Mouse (Mus musculus) limb, embryonic 10.5 days (tissue): ENCODE measurements around the gene Ndufs1. TPM values are rescaled to one million over a fixed set of nuclear protein-coding genes. Genes with fewer than 3 reads are reported as not detected.

ENCODE experiments used
- DNase-seq: peaks from one replicate; pipeline ENCODE4 v3.0.0-alpha.2; 2017; ENCODE audit warnings: low spot score
- H3K27ac ChIP-seq: fragments of 300-500 bp; sonication (generic); 2 replicates; pipeline ENCODE4 v1.5.1; 2016; ENCODE audit warnings: mild to moderate bottlenecking
- H3K27me3 ChIP-seq: fragments of 300-500 bp; sonication (generic); 2 replicates; pipeline ENCODE4 v1.6.1; 2016; ENCODE audit warnings: low read depth, mild to moderate bottlenecking; ENCODE audit not compliant: poor library complexity, severe bottlenecking
- H3K36me3 ChIP-seq: fragments of 300-500 bp; sonication (generic); 2 replicates; pipeline ENCODE4 v1.6.1; 2016; ENCODE audit warnings: mild to moderate bottlenecking, moderate library complexity
- H3K4me1 ChIP-seq: fragments of 300-500 bp; sonication (generic); 2 replicates; pipeline ENCODE4 v1.6.1; 2016
- H3K4me3 ChIP-seq: fragments of 300-500 bp; sonication (generic); 2 replicates; pipeline ENCODE4 v1.5.1; 2016; ENCODE audit warnings: mild to moderate bottlenecking, moderate library complexity
- H3K9me3 ChIP-seq: fragments of 300-500 bp; sonication (generic); replicated peaks from 2 replicates; pipeline ENCODE4 v1.6.1; 2016; ENCODE audit warnings: mild to moderate bottlenecking
- WGBS: fragments of 180-500 bp; shearing (Covaris S2); methylation state at CpG from one replicate; pipeline ENCODE4 v1.1.7; 2016; 5-methylcytosine and 5-hydroxymethylcytosine counted together
- polyA plus RNA-seq: library from polyadenylated mRNA; unstranded; fragments of >200 nt; fragmentation: Nextera tagmentation; extraction: Ambion mirVana; gene quantifications from 2 replicates; pipeline ENCODE4 v1.2.1, GENCODE M21; 2016

Gene Ndufs1
- polyA plus RNA-seq, 1 experiment from 2014 or later, result 163 TPM

GRCm38 (mm10) chr1:63129857-63130690 lies 46.6 kb downstream of the Ndufs1 start:
- Histone ChIP-seq H3K27me3 (no peaks in the 10 kb centered on the region), H3K4me1 (peaks cover 6% of the 10 kb centered on the region), H3K27ac (peak overlapping the region; percentile 83), H3K36me3 (peaks cover 16% of the 10 kb centered on the region), H3K9me3 (no peaks in the 10 kb centered on the region), H3K4me3 (peak overlapping the region; percentile 45)
- peak; percentile 51 for DNase-seq
- 27% methylated on average over 18 of the region's 18 CpGs for WGBS

GRCm38 (mm10) chr1:63129273-63129672 lies 47.4 kb downstream of the Ndufs1 start:
- no peak overlapping the region for H3K27ac ChIP-seq

GRCm38 (mm10) chr1:63126206-63126605 lies 50.4 kb downstream of the Ndufs1 start:
- Histone ChIP-seq H3K9me3 (no peaks in the 10 kb centered on the region), H3K4me1 (peaks cover 6% of the 10 kb centered on the region), H3K36me3 (peaks cover 47% of the 10 kb centered on the region), H3K4me3 (no peak overlapping the region), H3K27ac (no peak overlapping the region), H3K27me3 (no peaks in the 10 kb centered on the region)
- no peak for DNase-seq
- WGBS, result 92% methylated on average over 3 of the region's 3 CpGs

More at GRCm38 (mm10) chr1:63129273-63129672, 47.4 kb downstream of the Ndufs1 start:
- Histone ChIP-seq H3K36me3 (peaks cover 22% of the 10 kb centered on the region), H3K27me3 (no peaks in the 10 kb centered on the region), H3K9me3 (no peaks in the 10 kb centered on the region), H3K4me1 (peaks cover 6% of the 10 kb centered on the region), H3K4me3 (peak overlapping the region; percentile 45; the same call in 1 of the 2 replicates)
- WGBS, result 79% methylated on average over 3 of the region's 3 CpGs
- DNase-seq, result no peak

- Histone ChIP-seq H3K27me3 (no peaks in the 10 kb centered on the region), H3K4me1 (no peaks in the 10 kb centered on the region), H3K27ac (no peak overlapping the region), H3K4me3 (no peak overlapping the region), H3K9me3 (no peaks in the 10 kb centered on the region), H3K36me3 (peaks cover 68% of the 10 kb centered on the region)
- DNase-seq, result no peak
- 87% methylated on average over 6 of the region's 6 CpGs for WGBS
These were observed 52.7 kb downstream of the Ndufs1 start for GRCm38 (mm10) chr1:63123823-63124450.

GRCm38 (mm10) chr1:63122005-63122404 lies 54.6 kb downstream of the Ndufs1 start:
- DNase-seq, result no peak
- Histone ChIP-seq H3K4me3 (no peak overlapping the region), H3K9me3 (no peaks in the 10 kb centered on the region), H3K27me3 (no peaks in the 10 kb centered on the region), H3K27ac (no peak overlapping the region), H3K4me1 (no peaks in the 10 kb centered on the region), H3K36me3 (peaks cover 75% of the 10 kb centered on the region)
- WGBS, result 94% methylated on average over 6 of the region's 6 CpGs

- Histone ChIP-seq H3K27ac (no peak overlapping the region), H3K4me3 (no peak overlapping the region), H3K4me1 (peaks cover 10% of the 10 kb centered on the region), H3K27me3 (no peaks in the 10 kb centered on the region), H3K9me3 (no peaks in the 10 kb centered on the region), H3K36me3 (peaks cover 72% of the 10 kb centered on the region)
- no peak for DNase-seq
- WGBS, result 96% methylated on average over 2 of the region's 2 CpGs
These were observed 56.3 kb downstream of the Ndufs1 start for GRCm38 (mm10) chr1:63120382-63120781.

GRCm38 (mm10) chr1:63119675-63120074 lies 57.0 kb downstream of the Ndufs1 start:
- Histone ChIP-seq H3K4me3 (no peak overlapping the region), H3K27me3 (no peaks in the 10 kb centered on the region), H3K27ac (no peak overlapping the region), H3K9me3 (no peaks in the 10 kb centered on the region), H3K36me3 (peaks cover 67% of the 10 kb centered on the region), H3K4me1 (peaks cover 13% of the 10 kb centered on the region)
- WGBS, result 94% methylated on average over 4 of the region's 4 CpGs
- DNase-seq, result no peak

GRCm38 (mm10) chr1:63115540-63115939 lies 61.1 kb downstream of the Ndufs1 start:
- no peak for DNase-seq
- H3K9me3 ChIP-seq, result no peaks in the 10 kb centered on the region
- 70% methylated on average over 3 of the region's 3 CpGs for WGBS
- peak overlapping the region; percentile 89 for H3K4me3 ChIP-seq
- H3K27ac ChIP-seq, result peak overlapping the region; percentile 100; the same call in 1 of the 2 replicates
- no peaks in the 10 kb centered on the region for H3K27me3 ChIP-seq
- peaks cover 31% of the 10 kb centered on the region for H3K36me3 ChIP-seq
- H3K4me1 ChIP-seq, result peaks cover 27% of the 10 kb centered on the region

- Histone ChIP-seq H3K9me3 (no peaks in the 10 kb centered on the region), H3K4me1 (peaks cover 32% of the 10 kb centered on the region), H3K4me3 (peak overlapping the region; percentile 89), H3K36me3 (peaks cover 27% of the 10 kb centered on the region), H3K27me3 (no peaks in the 10 kb centered on the region), H3K27ac (peak overlapping the region; percentile 100)
- no peak for DNase-seq
- WGBS, result 55% methylated on average over 4 of the region's 4 CpGs
These were observed 61.5 kb downstream of the Ndufs1 start for GRCm38 (mm10) chr1:63115096-63115495.

- DNase-seq, result peak; percentile 81
- Histone ChIP-seq H3K27ac (peak within 1 kb of the TSS; percentile 100), H3K4me3 (peak within 1 kb of the TSS; percentile 89), H3K9me3 (no peaks in the 10 kb centered on the region), H3K27me3 (no peaks in the 10 kb centered on the region), H3K36me3 (peaks cover 19% of the 10 kb centered on the region), H3K4me1 (peaks cover 35% of the 10 kb centered on the region)
- WGBS, result 2% methylated on average over 41 of the region's 42 CpGs
These were observed 62.4 kb downstream of the Ndufs1 start, which contains the start of gene Ino80d for GRCm38 (mm10) chr1:63114136-63114781. Gene Ino80d, minus strand, starts transcription at chr1:63114667.

- no peaks in the 10 kb centered on the region for H3K27me3 ChIP-seq
- no peaks in the 10 kb centered on the region for H3K9me3 ChIP-seq
- under 1% methylated on average over 48 of the region's 92 CpGs for WGBS
These were observed 63.1 kb downstream of the Ndufs1 start for GRCm38 (mm10) chr1:63113274-63114135.

GRCm38 (mm10) chr1:63112865-63113261 lies 63.8 kb downstream of the Ndufs1 start:
- Histone ChIP-seq H3K27me3 (no peaks in the 10 kb centered on the region), H3K4me3 (peak overlapping the region; percentile 89), H3K4me1 (peaks cover 35% of the 10 kb centered on the region), H3K27ac (peak overlapping the region; percentile 100), H3K36me3 (peaks cover 9% of the 10 kb centered on the region; the same call in 1 of the 2 replicates), H3K9me3 (no peaks in the 10 kb centered on the region)
- WGBS, result 6% methylated on average over 11 of the region's 11 CpGs
- peak; percentile 61 for DNase-seq

More at GRCm38 (mm10) chr1:63113274-63114135, 63.1 kb downstream of the Ndufs1 start:
- Histone ChIP-seq H3K36me3 (peaks cover 15% of the 10 kb centered on the region), H3K4me3 (peak overlapping the region; percentile 89), H3K27ac (peak overlapping the region; percentile 100), H3K4me1 (peaks cover 35% of the 10 kb centered on the region)
- DNase-seq, result peak; percentile 70
